Mouse (Mus musculus): ENCODE data around the gene 4930407I10Rik. TPM values are rescaled to one million over a fixed set of nuclear protein-coding genes. Genes with fewer than 3 reads are reported as not detected.

The 4930407I10Rik gene
- polyA plus RNA-seq, 1 experiment = not detected

- Histone ChIP-seq H3K27me3 (ENCODE audit: control insufficient read depth, insufficient read depth, low read length) (no peaks in the 10 kb centered on the region), H3K27ac (ENCODE audit: insufficient read depth, low read length) (no peak overlapping the region), H3K4me3 (replicated peaks; ENCODE audit: insufficient read depth, low read depth, low read length) (no peak overlapping the region), H3K4me1 (ENCODE audit: control insufficient read depth, insufficient read depth, low read length) (no peaks in the 10 kb centered on the region; the same call in 1 of the 2 replicates)
- no peak for DNase-seq
- peak; percentile 16; the same call in 1 of the 2 replicates for TF ChIP-seq CTCF (IDR thresholded peaks at IDR 0.05; ENCODE audit: borderline replicate concordance, insufficient read depth, low read depth, low read length)
- TF ChIP-seq POLR2A (IDR thresholded peaks at IDR 0.05; ENCODE audit: borderline replicate concordance, insufficient read depth, low read length) = no peak
- WGBS = 10% methylated on average over 10 of the region's 10 CpGs
These were observed 28.3 kb downstream of the 4930407I10Rik start for GRCm38 (mm10) chr15:82087266-82087665.

GRCm38 (mm10) chr15:82091061-82091460 is 32.1 kb downstream of the 4930407I10Rik start:
- Histone ChIP-seq H3K27me3 (ENCODE audit: control insufficient read depth, insufficient read depth, low read length) (no peaks in the 10 kb centered on the region), H3K4me1 (ENCODE audit: control insufficient read depth, insufficient read depth, low read length) (no peaks in the 10 kb centered on the region; the same call in 1 of the 2 replicates), H3K4me3 (replicated peaks; ENCODE audit: insufficient read depth, low read depth, low read length) (no peak overlapping the region), H3K27ac (ENCODE audit: insufficient read depth, low read length) (no peak overlapping the region)
- no peak for TF ChIP-seq CTCF (IDR thresholded peaks at IDR 0.05; ENCODE audit: borderline replicate concordance, insufficient read depth, low read depth, low read length)
- no peak for TF ChIP-seq POLR2A (IDR thresholded peaks at IDR 0.05; ENCODE audit: borderline replicate concordance, insufficient read depth, low read length)
- DNase-seq = no peak
- WGBS = 79% methylated on average over 7 of the region's 7 CpGs

- WGBS = 19% methylated on average over 8 of the region's 8 CpGs
- no peak overlapping the region for H3K27ac ChIP-seq (ENCODE audit: insufficient read depth, low read length)
- H3K4me3 ChIP-seq (replicated peaks; ENCODE audit: insufficient read depth, low read depth, low read length) = no peak overlapping the region
- peak; percentile 62 to 73 for DNase-seq
- TF ChIP-seq CTCF (IDR thresholded peaks at IDR 0.05; ENCODE audit: borderline replicate concordance, insufficient read depth, low read depth, low read length) (peak; percentile 88), POLR2A (IDR thresholded peaks at IDR 0.05; ENCODE audit: borderline replicate concordance, insufficient read depth, low read length) (no peak)
- no peaks in the 10 kb centered on the region for H3K27me3 ChIP-seq (ENCODE audit: control insufficient read depth, insufficient read depth, low read length)
- peaks cover 4% of the 10 kb centered on the region; the same call in 1 of the 2 replicates for H3K4me1 ChIP-seq (ENCODE audit: control insufficient read depth, insufficient read depth, low read length)
These were observed 48.1 kb downstream of the 4930407I10Rik start for GRCm38 (mm10) chr15:82106953-82107555.

Other genes starting within 250 kb of the 4930407I10Rik start
- 36.9 and 51.5 TPM in 2 replicates for gene Tob2, start 200.4 kb upstream of the 4930407I10Rik start, polyA plus RNA-seq (2012; rRNA removed)
- 62.4 and 67.3 TPM in 2 replicates for gene Phf5a, start 187.2 kb upstream of the 4930407I10Rik start, polyA plus RNA-seq (2012; rRNA removed)
- 621 and 638 TPM in 2 replicates for gene Aco2, start 186.8 kb upstream of the 4930407I10Rik start, polyA plus RNA-seq (2012; rRNA removed)
- gene Polr3h, start 132.9 kb upstream of the 4930407I10Rik start, polyA plus RNA-seq (2012; rRNA removed) = 50.4 and 51.2 TPM in 2 replicates
- 258 and 264 TPM in 2 replicates for gene Csdc2, start 122.4 kb upstream of the 4930407I10Rik start, polyA plus RNA-seq (2012; rRNA removed)
- 249 and 289 TPM in 2 replicates for gene Pmm1, start 98.2 kb upstream of the 4930407I10Rik start, polyA plus RNA-seq (2012; rRNA removed)
- gene 1700029P11Rik, start 78.6 kb upstream of the 4930407I10Rik start, polyA plus RNA-seq (2012; rRNA removed) = not detected in 2 replicates
- 35.9 and 37.9 TPM in 2 replicates for gene Xrcc6, start 71.3 kb upstream of the 4930407I10Rik start, polyA plus RNA-seq (2012; rRNA removed)
- gene Desi1, start 25.3 kb upstream of the 4930407I10Rik start, polyA plus RNA-seq (2012; rRNA removed) = 142 and 156 TPM in 2 replicates
- gene Snu13, start 11.6 kb upstream of the 4930407I10Rik start, polyA plus RNA-seq (2012; rRNA removed) = 114 and 124 TPM in 2 replicates
- 0.06 and 0.13 TPM in 2 replicates for gene Mei1, start 10.8 kb downstream of the 4930407I10Rik start, polyA plus RNA-seq (2012; rRNA removed)
- 15.4 and 15.5 TPM in 2 replicates for gene Ccdc134, start 68.8 kb downstream of the 4930407I10Rik start, polyA plus RNA-seq (2012; rRNA removed)
- 104 and 105 TPM in 2 replicates for gene Srebf2, start 88.0 kb downstream of the 4930407I10Rik start, polyA plus RNA-seq (2012; rRNA removed)
- 65.4 and 69.9 TPM in 2 replicates for gene Shisa8, start 153.7 kb downstream of the 4930407I10Rik start, polyA plus RNA-seq (2012; rRNA removed)
- 0.89 and 0.93 TPM in 2 replicates for gene Tnfrsf13c, start 165.2 kb downstream of the 4930407I10Rik start, polyA plus RNA-seq (2012; rRNA removed)
- 3.2 and 3.6 TPM in 2 replicates for gene Cenpm, start 185.6 kb downstream of the 4930407I10Rik start, polyA plus RNA-seq (2012; rRNA removed)
- gene 1500009C09Rik, start 193.2 kb downstream of the 4930407I10Rik start, polyA plus RNA-seq (2012; rRNA removed) = 195 and 218 TPM in 2 replicates
- gene Sept3, start 215.7 kb downstream of the 4930407I10Rik start, polyA plus RNA-seq (2012; rRNA removed) = 306 and 367 TPM in 2 replicates
- not detected in 2 replicates for gene Wbp2nl, start 239.8 kb downstream of the 4930407I10Rik start, polyA plus RNA-seq (2012; rRNA removed)

Data from cerebellum, adult 2 months (tissue).